Mouse (Mus musculus): Measurements from ENCODE around the gene Micall2.
"Not testable (repeated sequence)": the region's sequence is repeated elsewhere in the genome, so short reads cannot be mapped to it uniquely, and the experiment has no call there.

Micall2 gene

GRCm38 (mm10) chr5:139735677-139736503 is at the start of gene Micall2:
TSS of gene Micall2 (minus strand) at chr5:139736336.
- DNase-seq (ENCODE audit: low read depth in 2 of 2, low spot score in 2 of 2): peak; percentile 73 to 80

GRCm38 (mm10) chr5:139781406-139781805 is 45.3 kb upstream of the Micall2 start:
- DNase-seq (ENCODE audit: low read depth in 2 of 2, low spot score in 2 of 2): no peak

- no peak for DNase-seq (ENCODE audit: low read depth in 2 of 2, low spot score in 2 of 2)
These were observed 40.8 kb upstream of the Micall2 start for GRCm38 (mm10) chr5:139776966-139777365.

GRCm38 (mm10) chr5:139775216-139775926 is 39.2 kb upstream of the Micall2 start, which contains the start of gene Ints1:
TSS of gene Ints1 (minus strand) at chr5:139775674.
- DNase-seq (ENCODE audit: low read depth in 2 of 2, low spot score in 2 of 2): peak; percentile 94 to 95

- DNase-seq (ENCODE audit: low read depth in 2 of 2, low spot score in 2 of 2): no peak
These were observed 32.1 kb upstream of the Micall2 start for GRCm38 (mm10) chr5:139768216-139768615.

- no peak for DNase-seq (ENCODE audit: low read depth in 2 of 2, low spot score in 2 of 2)
These were observed 28.2 kb upstream of the Micall2 start for GRCm38 (mm10) chr5:139764296-139764695.

GRCm38 (mm10) chr5:139758096-139758495 is 22.0 kb upstream of the Micall2 start:
- DNase-seq (ENCODE audit: low read depth in 2 of 2, low spot score in 2 of 2): no peak

- no peak for DNase-seq (ENCODE audit: low read depth in 2 of 2, low spot score in 2 of 2)
These were observed 20.4 kb upstream of the Micall2 start for GRCm38 (mm10) chr5:139756586-139756985.

- DNase-seq (ENCODE audit: low read depth in 2 of 2, low spot score in 2 of 2): no peak
These were observed 20.0 kb upstream of the Micall2 start for GRCm38 (mm10) chr5:139756135-139756534.

GRCm38 (mm10) chr5:139754753-139755152 is 18.6 kb upstream of the Micall2 start:
- DNase-seq (ENCODE audit: low read depth in 2 of 2, low spot score in 2 of 2): no peak

GRCm38 (mm10) chr5:139750535-139750934 is 14.4 kb upstream of the Micall2 start:
- peak; percentile 60 to 62 for DNase-seq (ENCODE audit: low read depth in 2 of 2, low spot score in 2 of 2)

GRCm38 (mm10) chr5:139749413-139750125 is 13.4 kb upstream of the Micall2 start:
- no peak for DNase-seq (ENCODE audit: low read depth in 2 of 2, low spot score in 2 of 2)

GRCm38 (mm10) chr5:139745771-139746170 is 9.6 kb upstream of the Micall2 start:
- DNase-seq (ENCODE audit: low read depth in 2 of 2, low spot score in 2 of 2): peak in 1 of 2 experiments; percentile 50

GRCm38 (mm10) chr5:139742640-139743039 is 6.5 kb upstream of the Micall2 start:
- not testable (repeated sequence) for DNase-seq (ENCODE audit: low read depth in 2 of 2, low spot score in 2 of 2)

GRCm38 (mm10) chr5:139738592-139739315 is 2.6 kb upstream of the Micall2 start:
- DNase-seq (ENCODE audit: low read depth in 2 of 2, low spot score in 2 of 2): no peak

- DNase-seq (ENCODE audit: low read depth in 2 of 2, low spot score in 2 of 2): no peak
These were observed 1.9 kb upstream of the Micall2 start for GRCm38 (mm10) chr5:139737841-139738591.

GRCm38 (mm10) chr5:139736504-139736940 is 386 bp upstream of the Micall2 start:
- no peak for DNase-seq (ENCODE audit: low read depth in 2 of 2, low spot score in 2 of 2)

- no peak for DNase-seq (ENCODE audit: low read depth in 2 of 2, low spot score in 2 of 2)
These were observed 1.4 kb downstream of the Micall2 start for GRCm38 (mm10) chr5:139734746-139735145.

- DNase-seq (ENCODE audit: low read depth in 2 of 2, low spot score in 2 of 2): no peak
These were observed 2.1 kb downstream of the Micall2 start for GRCm38 (mm10) chr5:139734016-139734415.

- no peak for DNase-seq (ENCODE audit: low read depth in 2 of 2, low spot score in 2 of 2)
These were observed 3.5 kb downstream of the Micall2 start for GRCm38 (mm10) chr5:139732634-139733107.

All from CD8-positive naive resting alpha-beta T cell, adult 2 months (primary cell).